12 mouse cellular contexts compared by ENCODE assay signal in the genomic region with DNA sequence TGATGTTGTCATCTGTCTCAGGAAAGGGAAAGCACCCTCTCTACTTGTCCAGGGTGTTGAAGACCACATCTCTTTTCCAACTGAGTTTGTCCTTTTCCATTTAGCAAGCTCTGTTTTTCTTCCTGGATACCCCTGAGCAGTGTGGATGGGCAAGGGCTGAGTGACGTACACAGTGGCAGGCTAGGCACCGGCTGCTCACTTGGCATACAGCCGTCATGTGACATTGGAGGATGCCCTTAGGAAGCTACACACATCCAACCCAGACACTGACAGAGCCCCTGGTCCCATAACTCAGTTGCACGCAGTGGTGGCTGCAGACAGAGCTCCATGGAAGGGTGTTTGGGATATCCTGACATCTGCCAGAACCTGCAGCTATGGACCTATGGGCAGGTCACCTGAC.
"Had no signal": no experiment of that assay in that cellular context is flagged by ENCODE, and none has a peak within 500 bp of the region (broad histone marks: within the 10 kb centered on the region; RNA-seq: fewer than 3 reads in every experiment).

No protein-coding gene starts in this region.

- DNase-seq: retina, postnatal 1 day; right cerebral cortex, adult 18-20 months; right cerebral cortex, postnatal 14 days; right cerebral cortex, postnatal 25 days; right cerebral cortex, postnatal 4 days; spleen, adult 18-20 months; thymus, adult 18-20 months; thymus, adult 2 months; thymus, postnatal 14 days; thymus, postnatal 25 days; thymus, postnatal 36 days; thymus, postnatal 4 days had no signal
